Comparison of ENCODE assay signal across 8 mouse cellular contexts in genomic region chr4:44981974-44982287, GRCm38 (mm10). TPM values are rescaled to one million over a fixed set of nuclear protein-coding genes. Genes with fewer than 3 reads are reported as not detected.
DNase-seq lines count a peak whose midpoint lies in the region; ATAC-seq lines count a peak whose summit lies in the region.

No protein-coding gene starts in this region.

- H3K4me1 ChIP-seq in heart, embryonic 15.5 days (replicated peaks) = peaks cover 37% of the 10 kb centered on the region
- H3K4me1 ChIP-seq in embryonic facial prominence, embryonic 10.5 days = peaks cover 47% of the 10 kb centered on the region
- H3K4me1 ChIP-seq in midbrain, embryonic 16.5 days (ENCODE audit: control insufficient read depth, insufficient read depth, low read length) = peaks cover 11% of the 10 kb centered on the region; the same call in 1 of the 2 replicates

- peak overlapping the region; percentile 86 for H3K9ac ChIP-seq in heart, embryonic 15.5 days
- no peak overlapping the region for H3K9ac ChIP-seq in midbrain, embryonic 16.5 days (ENCODE audit: low read depth, low read length)

- H3K9me3 ChIP-seq in heart, embryonic 15.5 days (replicated peaks) = no peaks in the 10 kb centered on the region
- H3K9me3 ChIP-seq in embryonic facial prominence, embryonic 10.5 days = no peaks in the 10 kb centered on the region
- H3K9me3 ChIP-seq in midbrain, embryonic 16.5 days (replicated peaks; ENCODE audit: control insufficient read depth, low read length, poor library complexity, severe bottlenecking) = no peaks in the 10 kb centered on the region

- peaks cover 21% of the 10 kb centered on the region for H3K36me3 ChIP-seq in heart, embryonic 15.5 days
- peaks cover 32% of the 10 kb centered on the region for H3K36me3 ChIP-seq in embryonic facial prominence, embryonic 10.5 days (replicated peaks)
- H3K36me3 ChIP-seq in midbrain, embryonic 16.5 days (ENCODE audit: control insufficient read depth, insufficient read depth, low read length) = no peaks in the 10 kb centered on the region

- no peak for ATAC-seq in heart, embryonic 15.5 days (replicated peaks; ENCODE audit: insufficient number of reproducible peaks, insufficient read depth, low FRiP score, low read depth)
- no peak for ATAC-seq in midbrain, embryonic 16.5 days
- no peak for ATAC-seq in monocyte, adult 5-6 weeks (replicated peaks; ENCODE audit: insufficient number of reproducible peaks, low FRiP score, low TSS enrichment, poor library complexity, severe bottlenecking)

- no peak for DNase-seq in heart, postnatal 36 days
- no peak for DNase-seq in embryonic facial prominence, embryonic 10.5 days (ENCODE audit: low spot score)
- peak; percentile 81 for DNase-seq in kidney, adult 9 months
- DNase-seq in right cerebral cortex, adult 2 months (ENCODE audit: low spot score in 2 of 2) = no peak
- DNase-seq in spleen, adult 12 weeks (ENCODE audit: low spot score) = no peak

- H3K27ac ChIP-seq in heart, embryonic 15.5 days = peak overlapping the region; percentile 89
- peak overlapping the region; percentile 93 for H3K27ac ChIP-seq in embryonic facial prominence, embryonic 10.5 days (replicated peaks)
- no peak overlapping the region for H3K27ac ChIP-seq in midbrain, embryonic 16.5 days (ENCODE audit: low read length)

- peak overlapping the region; percentile 77 for H3K4me3 ChIP-seq in heart, embryonic 15.5 days
- H3K4me3 ChIP-seq in embryonic facial prominence, embryonic 10.5 days = peak overlapping the region; percentile 85
- H3K4me3 ChIP-seq in midbrain, embryonic 16.5 days (ENCODE audit: low read depth, low read length) = peak overlapping the region; percentile 57

- no peaks in the 10 kb centered on the region for H3K27me3 ChIP-seq in heart, embryonic 15.5 days
- no peaks in the 10 kb centered on the region for H3K27me3 ChIP-seq in embryonic facial prominence, embryonic 10.5 days (replicated peaks; ENCODE audit: low read depth, poor library complexity, severe bottlenecking)
- H3K27me3 ChIP-seq in midbrain, embryonic 16.5 days (ENCODE audit: control insufficient read depth, insufficient read depth, low read depth, low read length) = no peaks in the 10 kb centered on the region

- H3K4me2 ChIP-seq in heart, embryonic 15.5 days = peak overlapping the region; percentile 84
- peak overlapping the region; percentile 91 for H3K4me2 ChIP-seq in midbrain, embryonic 16.5 days (ENCODE audit: low read length)

- intact Hi-C loops in heart, postnatal 36 days (cut with DNase I) = no loop called here

- 30% methylated on average over 5 of the region's 5 CpGs for WGBS in heart, embryonic 15.5 days
- WGBS in embryonic facial prominence, embryonic 10.5 days = 23% methylated on average over 5 of the region's 5 CpGs
- WGBS in midbrain, embryonic 16.5 days = 18% methylated on average over 5 of the region's 5 CpGs

RNA-seq across cellular contexts. Expression of gene Grhpr, which starts 0.7 kb away (rescaled TPM):
- polyA plus RNA-seq in heart, embryonic 15.5 days (2015; fragmentation: Nextera tagmentation; extraction: Ambion mirVana) = 83.5 and 85.2 TPM in 2 replicates
- 10 to 100 TPM; 36.9 to 41.9 TPM for total RNA-seq in heart, postnatal 36 days (2021)
- 57.8 and 69.1 TPM in 2 replicates for polyA plus RNA-seq in embryonic facial prominence, embryonic 10.5 days (2016; fragmentation: Nextera tagmentation; extraction: Ambion mirVana)
- polyA plus RNA-seq in midbrain, embryonic 16.5 days (2015; fragmentation: Nextera tagmentation; extraction: Ambion mirVana) = 23.9 and 27.2 TPM in 2 replicates
- 1.6 to 6.3 TPM (median 5.0 TPM) in 3 replicates for total RNA-seq in monocyte, adult 5-6 weeks (2017)

RNA-seq across cellular contexts. Expression of gene Zbtb5, which starts 30.3 kb away (rescaled TPM):
- 12.5 and 15.3 TPM in 2 replicates for polyA plus RNA-seq in heart, embryonic 15.5 days (2015; fragmentation: Nextera tagmentation; extraction: Ambion mirVana)
- total RNA-seq in heart, postnatal 36 days (2021) = 1 to 10 TPM; 6.0 to 6.1 TPM
- 37.8 and 40.0 TPM in 2 replicates for polyA plus RNA-seq in embryonic facial prominence, embryonic 10.5 days (2016; fragmentation: Nextera tagmentation; extraction: Ambion mirVana)
- polyA plus RNA-seq in midbrain, embryonic 16.5 days (2015; fragmentation: Nextera tagmentation; extraction: Ambion mirVana) = 44.5 and 48.7 TPM in 2 replicates
- 8.4 to 16.8 TPM (median 14.3 TPM) in 3 replicates for total RNA-seq in monocyte, adult 5-6 weeks (2017)

RNA-seq across cellular contexts. Expression of gene Polr1e, which starts 36.5 kb away (rescaled TPM):
- 71.2 and 73.8 TPM in 2 replicates for polyA plus RNA-seq in heart, embryonic 15.5 days (2015; fragmentation: Nextera tagmentation; extraction: Ambion mirVana)
- 10 to 100 TPM; 21.9 to 24.8 TPM for total RNA-seq in heart, postnatal 36 days (2021)
- 59.8 and 72.3 TPM in 2 replicates for polyA plus RNA-seq in embryonic facial prominence, embryonic 10.5 days (2016; fragmentation: Nextera tagmentation; extraction: Ambion mirVana)
- 31.7 and 33.2 TPM in 2 replicates for polyA plus RNA-seq in midbrain, embryonic 16.5 days (2015; fragmentation: Nextera tagmentation; extraction: Ambion mirVana)
- 18.7 to 27.2 TPM (median 21.9 TPM) in 3 replicates for total RNA-seq in monocyte, adult 5-6 weeks (2017)
